Mouse (Mus musculus) heart, embryonic 14.5 days (tissue): Measurements from ENCODE around the gene Sv2b. TPM values are rescaled to one million over a fixed set of nuclear protein-coding genes. Genes with fewer than 3 reads are reported as not detected.

Experiments used
- ATAC-seq: fragments of 200-750 bp; cut with Nextera tagmentation; 2 replicates; pipeline ENCODE4 v1.8.0; 2017; ENCODE audit warnings: low read depth, moderate TSS enrichment; ENCODE audit not compliant: insufficient number of reproducible peaks, insufficient read depth, low FRiP score
- H3K27ac ChIP-seq, 2 experiments: fragments of 200-500 bp in 1 of 2; fragments of 300-500 bp in 1 of 2; sonication (generic) in 1 of 2; replicated peaks in 1 of 2; 2 replicates each; pipeline ENCODE4 v1.5.1; 2012 to 2014; ENCODE audit warnings: low read depth in 2 of 2, low read length in 2 of 2, control low read depth in 1 of 2, mild to moderate bottlenecking in 1 of 2, mixed read lengths in 1 of 2; ENCODE audit not compliant: control insufficient read depth in 1 of 2, insufficient read depth in 1 of 2
- H3K27me3 ChIP-seq: fragments of 300-500 bp; sonication (generic); 2 replicates; pipeline ENCODE4 v1.6.1; 2014; ENCODE audit warnings: mild to moderate bottlenecking, low read length, control low read depth; ENCODE audit not compliant: control insufficient read depth, insufficient read depth
- H3K36me3 ChIP-seq: fragments of 300-500 bp; sonication (generic); 2 replicates; pipeline ENCODE4 v1.6.1; 2014; ENCODE audit warnings: mild to moderate bottlenecking, control low read depth, low read length, mixed read lengths; ENCODE audit not compliant: control insufficient read depth, insufficient read depth
- H3K4me1 ChIP-seq, 2 experiments: fragments of 200-500 bp in 1 of 2; fragments of 300-500 bp in 1 of 2; sonication (generic) in 1 of 2; 2 replicates each; pipeline ENCODE4 v1.6.1; 2012 to 2014; ENCODE audit warnings: low read length in 2 of 2, control low read depth in 1 of 2, mixed read lengths in 1 of 2; ENCODE audit not compliant: control insufficient read depth in 2 of 2, insufficient read depth in 2 of 2
- H3K4me2 ChIP-seq: fragments of 300-500 bp; sonication (generic); 2 replicates; pipeline ENCODE4 v1.6.1; 2014; ENCODE audit warnings: mild to moderate bottlenecking, low read length
- H3K4me3 ChIP-seq, 2 experiments: fragments of 200-500 bp in 1 of 2; fragments of 300-500 bp in 1 of 2; sonication (generic) in 1 of 2; 2 replicates each; pipeline ENCODE4 v1.5.1; 2012 to 2014; ENCODE audit warnings: low read length in 2 of 2, mild to moderate bottlenecking in 2 of 2, control low read depth in 1 of 2, low read depth in 1 of 2, moderate library complexity in 1 of 2; ENCODE audit not compliant: control insufficient read depth in 1 of 2, insufficient read depth in 1 of 2
- H3K9ac ChIP-seq: fragments of 300-500 bp; sonication (generic); 2 replicates; pipeline ENCODE4 v1.6.1; 2014; ENCODE audit warnings: mild to moderate bottlenecking, low read length
- H3K9me3 ChIP-seq: fragments of 300-500 bp; sonication (generic); 2 replicates; pipeline ENCODE4 v1.6.1; 2016; ENCODE audit warnings: low read length, control low read depth; ENCODE audit not compliant: control insufficient read depth
- WGBS: fragments of 180-500 bp; shearing (Covaris S2); extraction: QIAGEN DNeasy Blood & Tissue Kit; methylation state at CpG from one replicate; pipeline ENCODE4 v1.1.7; 2014; 5-methylcytosine and 5-hydroxymethylcytosine counted together
- polyA plus RNA-seq: library from polyadenylated mRNA; unstranded; fragments of >200 nt; fragmentation: Nextera tagmentation; extraction: Ambion mirVana; gene quantifications from 2 replicates; pipeline ENCODE4 v1.2.1, GENCODE M21; 2014

The Sv2b gene
- polyA plus RNA-seq, 1 experiment from 2014 or later: 0.55 TPM

GRCm38 (mm10) chr7:75307570-75308087, 1.4 kb downstream of the Sv2b start:
- no peaks in the 10 kb centered on the region for H3K9me3 ChIP-seq
- peak overlapping the region; percentile 94 for H3K4me2 ChIP-seq
- H3K9ac ChIP-seq: no peak overlapping the region
- no peaks in the 10 kb centered on the region for H3K36me3 ChIP-seq
- H3K4me3 ChIP-seq: peak overlapping the region in 1 of 2 experiments; percentile 50; a peak in 1 of 4 replicates
- no peak overlapping the region for H3K27ac ChIP-seq
- H3K27me3 ChIP-seq: peaks cover 46% of the 10 kb centered on the region
- peaks cover 8 to 12% of the 10 kb centered on the region in 2 experiments for H3K4me1 ChIP-seq
- no peak for ATAC-seq
- WGBS: 54% methylated on average over 8 of the region's 8 CpGs

GRCm38 (mm10) chr7:75305901-75306465, 3.1 kb downstream of the Sv2b start:
- Histone ChIP-seq H3K4me1 (peaks cover 8 to 12% of the 10 kb centered on the region in 2 experiments), H3K9ac (no peak overlapping the region), H3K27ac (no peak overlapping the region), H3K27me3 (peaks cover 46% of the 10 kb centered on the region), H3K9me3 (no peaks in the 10 kb centered on the region), H3K4me2 (no peak overlapping the region), H3K36me3 (no peaks in the 10 kb centered on the region), H3K4me3 (no peak overlapping the region)
- 61% methylated on average over 9 of the region's 9 CpGs for WGBS
- ATAC-seq: no peak

GRCm38 (mm10) chr7:75302523-75303215, 6.4 kb downstream of the Sv2b start:
- no peak overlapping the region for H3K4me3 ChIP-seq
- no peak for ATAC-seq
- H3K27me3 ChIP-seq: peaks cover 18% of the 10 kb centered on the region
- no peaks in the 10 kb centered on the region for H3K36me3 ChIP-seq
- H3K9me3 ChIP-seq: no peaks in the 10 kb centered on the region
- no peak overlapping the region for H3K4me2 ChIP-seq
- H3K4me1 ChIP-seq: peaks cover 0 to 2% of the 10 kb centered on the region in 2 experiments; a peak in 1 of 4 replicates
- H3K27ac ChIP-seq: no peak overlapping the region
- no peak overlapping the region for H3K9ac ChIP-seq
- 73% methylated on average over 6 of the region's 6 CpGs for WGBS

GRCm38 (mm10) chr7:75299245-75299644, 9.8 kb downstream of the Sv2b start:
- H3K27me3 ChIP-seq: no peaks in the 10 kb centered on the region
- H3K9me3 ChIP-seq: no peaks in the 10 kb centered on the region
- no peak overlapping the region for H3K27ac ChIP-seq
- H3K4me1 ChIP-seq: no peaks in the 10 kb centered on the region
- no peak for ATAC-seq
- H3K4me2 ChIP-seq: no peak overlapping the region
- H3K4me3 ChIP-seq: no peak overlapping the region
- 85% methylated on average over 4 of the region's 4 CpGs for WGBS
- H3K36me3 ChIP-seq: no peaks in the 10 kb centered on the region
- H3K9ac ChIP-seq: no peak overlapping the region

- Histone ChIP-seq H3K27me3 (no peaks in the 10 kb centered on the region), H3K9me3 (no peaks in the 10 kb centered on the region), H3K4me1 (no peaks in the 10 kb centered on the region), H3K27ac (no peak overlapping the region), H3K9ac (no peak overlapping the region), H3K4me3 (no peak overlapping the region), H3K36me3 (no peaks in the 10 kb centered on the region), H3K4me2 (no peak overlapping the region)
- WGBS: 55% methylated on average over 6 of the region's 6 CpGs
- ATAC-seq: no peak
Observed at GRCm38 (mm10) chr7:75296688-75297119, 12.4 kb downstream of the Sv2b start.

- Histone ChIP-seq H3K27me3 (no peaks in the 10 kb centered on the region), H3K4me2 (no peak overlapping the region), H3K4me3 (no peak overlapping the region), H3K27ac (no peak overlapping the region), H3K9me3 (no peaks in the 10 kb centered on the region), H3K9ac (no peak overlapping the region), H3K36me3 (no peaks in the 10 kb centered on the region), H3K4me1 (no peaks in the 10 kb centered on the region)
- ATAC-seq: no peak
- WGBS: 74% methylated on average over 5 of the region's 5 CpGs
Observed at GRCm38 (mm10) chr7:75295228-75295865, 13.7 kb downstream of the Sv2b start.

GRCm38 (mm10) chr7:75292246-75292645, 16.8 kb downstream of the Sv2b start:
- H3K4me2 ChIP-seq: no peak overlapping the region
- no peak for ATAC-seq
- 42% methylated on average over 3 of the region's 3 CpGs for WGBS

More at GRCm38 (mm10) chr7:75292246-75292645, 16.8 kb downstream of the Sv2b start:
- no peak overlapping the region for H3K9ac ChIP-seq
- H3K27ac ChIP-seq: no peak overlapping the region
- no peaks in the 10 kb centered on the region for H3K9me3 ChIP-seq
- H3K4me3 ChIP-seq: no peak overlapping the region
- no peaks in the 10 kb centered on the region for H3K4me1 ChIP-seq
- no peaks in the 10 kb centered on the region for H3K27me3 ChIP-seq
- H3K36me3 ChIP-seq: no peaks in the 10 kb centered on the region
